Mouse (Mus musculus) liver, embryonic 16.5 days (tissue): Measurements from ENCODE around the gene Gm11096. TPM values are rescaled to one million over a fixed set of nuclear protein-coding genes. Genes with fewer than 3 reads are reported as not detected.

Source experiments
- ATAC-seq: fragments of 200-750 bp; cut with Nextera tagmentation; 2 replicates; pipeline ENCODE4 v1.8.0; 2017; ENCODE audit warnings: low read depth, mild to moderate bottlenecking, moderate number of reproducible peaks, moderate library complexity
- H3K27ac ChIP-seq: fragments of 300-500 bp; sonication (generic); 2 replicates; pipeline ENCODE4 v1.5.1; 2014; ENCODE audit warnings: mild to moderate bottlenecking, low read length
- H3K27me3 ChIP-seq: fragments of 300-500 bp; sonication (generic); 2 replicates; pipeline ENCODE4 v1.6.1; 2014; ENCODE audit warnings: low read depth, low read length, mixed read lengths; ENCODE audit not compliant: control insufficient read depth, insufficient read depth
- H3K36me3 ChIP-seq: fragments of 300-500 bp; sonication (generic); 2 replicates; pipeline ENCODE4 v1.6.1; 2014; ENCODE audit warnings: mild to moderate bottlenecking; ENCODE audit not compliant: control insufficient read depth, insufficient read depth
- H3K4me1 ChIP-seq: fragments of 300-500 bp; sonication (generic); 2 replicates; pipeline ENCODE4 v1.6.1; 2014; ENCODE audit warnings: low read depth, low read length, mixed read lengths; ENCODE audit not compliant: control insufficient read depth
- H3K4me2 ChIP-seq: fragments of 300-500 bp; sonication (generic); 2 replicates; pipeline ENCODE4 v1.6.1; 2014; ENCODE audit warnings: low read depth, low read length, mixed read lengths
- H3K4me3 ChIP-seq: fragments of 300-500 bp; sonication (generic); 2 replicates; pipeline ENCODE4 v1.5.1; 2014; ENCODE audit warnings: low read depth, mild to moderate bottlenecking, low read length
- H3K9ac ChIP-seq: fragments of 300-500 bp; sonication (generic); 2 replicates; pipeline ENCODE4 v1.6.1; 2014; ENCODE audit warnings: low read depth, low read length
- H3K9me3 ChIP-seq: fragments of 300-500 bp; sonication (generic); replicated peaks from 2 replicates; pipeline ENCODE4 v1.6.1; 2016; ENCODE audit warnings: low read length; ENCODE audit not compliant: control insufficient read depth
- WGBS: fragments of 180-500 bp; shearing (Covaris S2); extraction: QIAGEN DNeasy Blood & Tissue Kit; methylation state at CpG from one replicate; pipeline ENCODE4 v1.1.7; 2014; ENCODE audit not compliant: insufficient replicate concordance; 5-methylcytosine and 5-hydroxymethylcytosine counted together
- polyA plus RNA-seq: library from polyadenylated mRNA; unstranded; fragments of >200 nt; fragmentation: Nextera tagmentation; extraction: Ambion mirVana; gene quantifications from 2 replicates; pipeline ENCODE4 v1.2.1, GENCODE M21; 2015

The Gm11096 gene
- polyA plus RNA-seq, 1 experiment from 2014 or later, result not detected

- Histone ChIP-seq H3K9ac (no peak overlapping the region), H3K27ac (no peak overlapping the region), H3K9me3 (no peaks in the 10 kb centered on the region), H3K4me3 (no peak overlapping the region), H3K27me3 (no peaks in the 10 kb centered on the region), H3K4me1 (no peaks in the 10 kb centered on the region), H3K4me2 (no peak overlapping the region), H3K36me3 (no peaks in the 10 kb centered on the region)
- 61% methylated on average over 6 of the region's 6 CpGs for WGBS
- no peak for ATAC-seq
Observed at GRCm38 (mm10) chr17:81416361-81417114, 25.0 kb upstream of the Gm11096 start.

- no peaks in the 10 kb centered on the region for H3K9me3 ChIP-seq
- H3K4me1 ChIP-seq, result no peaks in the 10 kb centered on the region
- no peak for ATAC-seq
- 64% methylated on average over 10 of the region's 10 CpGs for WGBS
- H3K4me3 ChIP-seq, result no peak overlapping the region
- no peak overlapping the region for H3K9ac ChIP-seq
- no peaks in the 10 kb centered on the region for H3K36me3 ChIP-seq
- no peak overlapping the region for H3K4me2 ChIP-seq
- no peak overlapping the region for H3K27ac ChIP-seq
- no peaks in the 10 kb centered on the region for H3K27me3 ChIP-seq
Observed at GRCm38 (mm10) chr17:81419802-81420459, 21.6 kb upstream of the Gm11096 start.

- WGBS, result 26% methylated on average over 10 of the region's 10 CpGs
- Histone ChIP-seq H3K27ac (no peak overlapping the region), H3K27me3 (no peaks in the 10 kb centered on the region), H3K4me2 (no peak overlapping the region), H3K36me3 (no peaks in the 10 kb centered on the region), H3K9ac (no peak overlapping the region), H3K4me1 (no peaks in the 10 kb centered on the region), H3K4me3 (no peak overlapping the region), H3K9me3 (no peaks in the 10 kb centered on the region)
- no peak for ATAC-seq
Observed at GRCm38 (mm10) chr17:81424256-81424912, 17.2 kb upstream of the Gm11096 start.

GRCm38 (mm10) chr17:81427245-81427644 is 14.3 kb upstream of the Gm11096 start:
- H3K9me3 ChIP-seq, result no peaks in the 10 kb centered on the region
- no peak overlapping the region for H3K9ac ChIP-seq
- H3K27ac ChIP-seq, result no peak overlapping the region
- H3K27me3 ChIP-seq, result no peaks in the 10 kb centered on the region
- no peak overlapping the region for H3K4me3 ChIP-seq
- H3K4me2 ChIP-seq, result no peak overlapping the region
- 72% methylated on average over 7 of the region's 7 CpGs for WGBS
- H3K4me1 ChIP-seq, result no peaks in the 10 kb centered on the region
- H3K36me3 ChIP-seq, result no peaks in the 10 kb centered on the region
- ATAC-seq, result no peak

- WGBS, result 53% methylated on average over 2 of the region's 2 CpGs
- ATAC-seq, result no peak
- H3K9ac ChIP-seq, result no peak overlapping the region
Observed at GRCm38 (mm10) chr17:81432733-81433132, 8.8 kb upstream of the Gm11096 start.

GRCm38 (mm10) chr17:81433148-81433547 is 8.4 kb upstream of the Gm11096 start:
- Histone ChIP-seq H3K4me3 (no peak overlapping the region), H3K9ac (no peak overlapping the region), H3K27me3 (no peaks in the 10 kb centered on the region), H3K9me3 (no peaks in the 10 kb centered on the region), H3K27ac (no peak overlapping the region), H3K36me3 (no peaks in the 10 kb centered on the region), H3K4me2 (no peak overlapping the region), H3K4me1 (no peaks in the 10 kb centered on the region)
- no peak for ATAC-seq
- WGBS, result 39% methylated on average over 5 of the region's 5 CpGs

More at GRCm38 (mm10) chr17:81432733-81433132, 8.8 kb upstream of the Gm11096 start:
- no peak overlapping the region for H3K4me3 ChIP-seq
- no peaks in the 10 kb centered on the region for H3K27me3 ChIP-seq
- no peaks in the 10 kb centered on the region for H3K4me1 ChIP-seq
- no peak overlapping the region for H3K4me2 ChIP-seq
- H3K36me3 ChIP-seq, result no peaks in the 10 kb centered on the region
- no peaks in the 10 kb centered on the region for H3K9me3 ChIP-seq
- H3K27ac ChIP-seq, result no peak overlapping the region

GRCm38 (mm10) chr17:81455269-81455668 is 13.7 kb downstream of the Gm11096 start:
- H3K27me3 ChIP-seq, result no peaks in the 10 kb centered on the region
- H3K4me1 ChIP-seq, result no peaks in the 10 kb centered on the region
- WGBS, result 66% methylated on average over 3 of the region's 3 CpGs
- no peak overlapping the region for H3K4me3 ChIP-seq
- H3K9me3 ChIP-seq, result no peaks in the 10 kb centered on the region
- H3K9ac ChIP-seq, result no peak overlapping the region
- no peak for ATAC-seq
- no peaks in the 10 kb centered on the region for H3K36me3 ChIP-seq
- H3K4me2 ChIP-seq, result no peak overlapping the region
- no peak overlapping the region for H3K27ac ChIP-seq

GRCm38 (mm10) chr17:81455977-81456376 is 14.4 kb downstream of the Gm11096 start:
- no peaks in the 10 kb centered on the region for H3K4me1 ChIP-seq
- 56% methylated on average over 7 of the region's 7 CpGs for WGBS
- H3K9ac ChIP-seq, result no peak overlapping the region
- no peak overlapping the region for H3K4me2 ChIP-seq
- no peak overlapping the region for H3K27ac ChIP-seq
- H3K36me3 ChIP-seq, result no peaks in the 10 kb centered on the region
- H3K27me3 ChIP-seq, result no peaks in the 10 kb centered on the region
- H3K4me3 ChIP-seq, result no peak overlapping the region
- no peak for ATAC-seq
- no peaks in the 10 kb centered on the region for H3K9me3 ChIP-seq

GRCm38 (mm10) chr17:81459379-81459778 is 17.8 kb downstream of the Gm11096 start:
- Histone ChIP-seq H3K36me3 (no peaks in the 10 kb centered on the region), H3K9ac (no peak overlapping the region), H3K9me3 (no peaks in the 10 kb centered on the region), H3K27ac (no peak overlapping the region), H3K4me1 (no peaks in the 10 kb centered on the region), H3K27me3 (no peaks in the 10 kb centered on the region), H3K4me3 (no peak overlapping the region), H3K4me2 (no peak overlapping the region)
- no peak for ATAC-seq
- WGBS, result 43% methylated on average over 3 of the region's 3 CpGs
